Comparison of ENCODE assay signal across 12 mouse cellular contexts in the genomic region with DNA sequence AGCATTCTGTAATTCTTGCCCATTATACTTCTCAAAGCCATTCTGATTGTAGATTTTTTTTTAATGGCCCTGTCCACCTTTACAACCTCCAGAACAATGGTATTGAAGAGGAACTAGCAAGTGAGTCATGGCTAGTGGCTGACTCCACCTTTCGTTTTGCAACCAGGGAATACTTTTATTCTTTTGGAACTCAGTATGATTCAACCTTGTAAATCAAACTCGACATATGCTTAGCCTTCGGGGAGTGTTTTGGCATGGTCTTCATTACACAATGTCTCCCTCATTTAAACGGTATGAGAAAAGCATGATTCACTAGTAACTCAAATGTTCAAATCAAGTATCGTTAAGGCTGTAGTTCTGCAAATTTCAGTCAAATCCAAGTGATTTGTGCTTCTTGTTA. TPM values are rescaled to one million over a fixed set of nuclear protein-coding genes. Genes with fewer than 3 reads are reported as not detected.
DNase-seq lines count a peak whose midpoint lies in the region; ATAC-seq and TF ChIP-seq lines count a peak whose summit lies in the region.
"Had no signal": no experiment of that assay in that cellular context is flagged by ENCODE, and none has a peak within 500 bp of the region (broad histone marks: within the 10 kb centered on the region; RNA-seq: fewer than 3 reads in every experiment).

No protein-coding gene starts in this region.

- WGBS in limb, embryonic 14.5 days: 51% methylated on average over 5 of the region's 5 CpGs
- WGBS in limb, embryonic 10.5 days: 86% methylated on average over 5 of the region's 5 CpGs
- WGBS in intestine, embryonic 16.5 days: 51% methylated on average over 5 of the region's 5 CpGs

- H3K36me3 ChIP-seq in limb, embryonic 14.5 days (ENCODE audit: control insufficient read depth, insufficient read depth, low read length): no peaks in the 10 kb centered on the region
- no peaks in the 10 kb centered on the region for H3K36me3 ChIP-seq in limb, embryonic 10.5 days
- no peaks in the 10 kb centered on the region for H3K36me3 ChIP-seq in intestine, embryonic 16.5 days (ENCODE audit: control insufficient read depth, insufficient read depth, low read length)

- no peaks in the 10 kb centered on the region for H3K27me3 ChIP-seq in limb, embryonic 14.5 days (ENCODE audit: control insufficient read depth, insufficient read depth, low read length)
- no peaks in the 10 kb centered on the region for H3K27me3 ChIP-seq in limb, embryonic 10.5 days (ENCODE audit: low read depth, poor library complexity, severe bottlenecking)
- H3K27me3 ChIP-seq in intestine, embryonic 16.5 days (replicated peaks; ENCODE audit: control insufficient read depth, insufficient read depth, low read length): no peaks in the 10 kb centered on the region
- H3K27me3 ChIP-seq: forebrain, embryonic 13.5 days had no signal

- no peak overlapping the region for H3K4me2 ChIP-seq in limb, embryonic 14.5 days (replicated peaks; ENCODE audit: low read depth, low read length, severe bottlenecking)
- H3K4me2 ChIP-seq in intestine, embryonic 16.5 days (ENCODE audit: low read depth, low read length): no peak overlapping the region
- H3K4me2 ChIP-seq: forebrain, embryonic 13.5 days; midbrain, embryonic 11.5 days had no signal

- peak; percentile 68 for DNase-seq in limb, embryonic 14.5 days (ENCODE audit: low spot score)
- no peak for DNase-seq in limb, embryonic 10.5 days (ENCODE audit: low spot score)
- DNase-seq in NIH3T3 (ENCODE audit: low read depth): peak; percentile 92
- DNase-seq in skeletal muscle tissue, adult 2 months (ENCODE audit: low read depth, low spot score): peak; percentile 21
- no peak for DNase-seq in spleen, adult 18-20 months
- DNase-seq: cerebellum, postnatal 10 days; left cerebral cortex, postnatal 4 days had no signal

- no peak overlapping the region for H3K27ac ChIP-seq in limb, embryonic 14.5 days (replicated peaks; ENCODE audit: low read depth, low read length)
- no peak overlapping the region for H3K27ac ChIP-seq in limb, embryonic 10.5 days
- H3K27ac ChIP-seq in bone marrow macrophage, adult 2 months (ENCODE audit: insufficient read depth, low read depth, low read length): peak overlapping the region; percentile 44; the same call in 1 of the 2 replicates
- no peak overlapping the region for H3K27ac ChIP-seq in intestine, embryonic 16.5 days (ENCODE audit: low read length)
- H3K27ac ChIP-seq: forebrain, embryonic 13.5 days had no signal

- no peak for TF ChIP-seq POLR2A in limb, embryonic 14.5 days (IDR thresholded peaks at IDR 0.05; ENCODE audit: borderline replicate concordance, extremely low read depth, insufficient read depth, insufficient read length)
- TF ChIP-seq POLR2A in bone marrow macrophage, adult 2 months (IDR thresholded peaks at IDR 0.05; ENCODE audit: borderline replicate concordance, low read depth, low read length): no peak

- H3K9me3 ChIP-seq in limb, embryonic 14.5 days (ENCODE audit: control insufficient read depth, low read length): no peaks in the 10 kb centered on the region
- H3K9me3 ChIP-seq in limb, embryonic 10.5 days (replicated peaks): no peaks in the 10 kb centered on the region
- H3K9me3 ChIP-seq in intestine, embryonic 16.5 days (ENCODE audit: control insufficient read depth, low read length): no peaks in the 10 kb centered on the region
- H3K9me3 ChIP-seq: forebrain, embryonic 13.5 days had no signal

- TF ChIP-seq CTCF in bone marrow macrophage, adult 2 months (IDR thresholded peaks at IDR 0.05; ENCODE audit: low read depth, low read length): no peak

- H3K4me3 ChIP-seq in limb, embryonic 14.5 days (replicated peaks; ENCODE audit: low read length): no peak overlapping the region
- no peak overlapping the region for H3K4me3 ChIP-seq in limb, embryonic 10.5 days
- H3K4me3 ChIP-seq in bone marrow macrophage, adult 2 months (ENCODE audit: insufficient read depth, low read length): no peak overlapping the region
- H3K4me3 ChIP-seq in intestine, embryonic 16.5 days (ENCODE audit: low read length): no peak overlapping the region
- H3K4me3 ChIP-seq: forebrain, embryonic 13.5 days had no signal

- H3K4me1 ChIP-seq in limb, embryonic 14.5 days (ENCODE audit: control insufficient read depth, insufficient read depth, low read length): peaks cover 11% of the 10 kb centered on the region
- H3K4me1 ChIP-seq in limb, embryonic 10.5 days: peaks cover 7% of the 10 kb centered on the region
- H3K4me1 ChIP-seq in bone marrow macrophage, adult 2 months (ENCODE audit: control insufficient read depth, insufficient read depth, low read length): peaks cover 37% of the 10 kb centered on the region
- no peaks in the 10 kb centered on the region for H3K4me1 ChIP-seq in intestine, embryonic 16.5 days (ENCODE audit: control insufficient read depth, insufficient read depth, low read length)

- no peak for ATAC-seq in limb, embryonic 14.5 days (ENCODE audit: low FRiP score, low read depth)
- no peak for ATAC-seq in intestine, embryonic 16.5 days
- ATAC-seq: forebrain, embryonic 13.5 days; hindbrain, embryonic 16.5 days had no signal

- H3K9ac ChIP-seq in limb, embryonic 14.5 days (ENCODE audit: low read depth, low read length, severe bottlenecking): no peak overlapping the region
- no peak overlapping the region for H3K9ac ChIP-seq in intestine, embryonic 16.5 days (ENCODE audit: low read depth, low read length)
- H3K9ac ChIP-seq: forebrain, embryonic 13.5 days had no signal

RNA-seq across cellular contexts. Expression of a gene that starts 2.8 kb away (rescaled TPM):
- polyA plus RNA-seq in limb, embryonic 14.5 days (2012; rRNA removed): 16.9 and 19.1 TPM in 2 replicates
- 34.9 and 39.5 TPM in 2 replicates for polyA plus RNA-seq in limb, embryonic 14.5 days (2014; fragmentation: Nextera tagmentation; extraction: Ambion mirVana)
- polyA plus RNA-seq in limb, embryonic 10.5 days (2016; fragmentation: Nextera tagmentation; extraction: Ambion mirVana): 10.2 and 21.0 TPM in 2 replicates
- polyA plus RNA-seq in bone marrow macrophage, adult 2 months (2012; ENCODE audit: insufficient read depth, insufficient read length, missing spikeins): 82.4 and 83.2 TPM in 2 replicates
- polyA plus RNA-seq in intestine, embryonic 16.5 days (2015; fragmentation: Nextera tagmentation; extraction: Ambion mirVana): 22.8 and 23.4 TPM in 2 replicates

Comparison
In these comparisons a context has a peak if more than half of its experiments do, and no peak if none do; other contexts are left out.
1. DNase-seq: peak in limb, embryonic 14.5 days (single experiment), NIH3T3 (single experiment) and skeletal muscle tissue, adult 2 months (single experiment); none in limb, embryonic 10.5 days (single experiment) and spleen, adult 18-20 months (0 of 2).